Mouse (Mus musculus): Measurements from ENCODE around the gene Shisa4. TPM values are rescaled to one million over a fixed set of nuclear protein-coding genes. Genes with fewer than 3 reads are reported as not detected.

The Shisa4 gene
- total RNA-seq, 2 experiments from 2014 or later: 75.2 to 79.1 TPM

DNA sequence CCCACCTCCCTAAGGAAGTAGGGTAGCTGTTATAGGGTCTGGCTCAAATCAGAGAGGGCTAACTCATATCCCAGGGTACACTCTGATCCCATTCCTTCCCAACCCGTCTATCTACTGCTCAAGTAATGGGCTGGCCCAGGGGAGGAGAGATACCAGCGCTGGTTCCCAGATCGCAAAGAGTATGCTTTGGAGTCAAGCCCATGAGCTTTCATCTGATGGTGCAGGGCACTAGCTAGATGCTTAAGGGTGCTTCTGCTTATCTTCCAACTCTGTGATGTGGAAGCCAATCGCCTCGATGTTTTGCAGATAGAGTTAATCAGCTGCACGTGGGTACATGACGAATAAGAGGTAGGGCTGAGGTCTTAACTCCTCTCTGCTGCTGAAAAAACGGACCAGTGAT is 7.4 kb downstream of the Shisa4 start:
- intact Hi-C loops (cut with DNase I): loop anchor here (5.0 kb wide), 1 partner anchor 195 kb away; no protein-coding TSS in a partner anchor

DNA sequence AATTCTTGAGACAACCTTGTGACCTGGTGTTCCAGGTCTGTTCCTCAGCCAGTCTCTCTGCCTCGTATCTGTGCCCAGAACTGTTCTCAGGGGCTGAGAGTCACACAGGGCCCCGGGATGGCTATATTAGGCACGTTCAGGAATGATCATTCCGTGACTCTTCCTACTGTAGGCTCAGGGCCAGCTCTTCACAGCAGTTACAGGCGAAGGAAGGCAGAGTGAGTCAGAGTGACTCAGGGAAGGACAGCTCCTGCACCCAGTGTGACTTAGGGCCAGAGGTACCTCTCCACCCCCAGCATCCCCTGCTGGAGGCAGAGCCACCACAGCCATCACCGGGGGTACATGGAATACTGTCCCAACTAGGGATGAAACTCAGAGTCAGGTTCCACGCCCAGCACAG is 8.0 kb downstream of the Shisa4 start:
- intact Hi-C loops (cut with DNase I): loop anchor here (5.0 kb wide), 1 partner anchor 195 kb away; no protein-coding TSS in a partner anchor
- no peak for DNase-seq

More for the DNA sequence above, 7.4 kb downstream of the Shisa4 start:
- DNase-seq: no peak

DNA sequence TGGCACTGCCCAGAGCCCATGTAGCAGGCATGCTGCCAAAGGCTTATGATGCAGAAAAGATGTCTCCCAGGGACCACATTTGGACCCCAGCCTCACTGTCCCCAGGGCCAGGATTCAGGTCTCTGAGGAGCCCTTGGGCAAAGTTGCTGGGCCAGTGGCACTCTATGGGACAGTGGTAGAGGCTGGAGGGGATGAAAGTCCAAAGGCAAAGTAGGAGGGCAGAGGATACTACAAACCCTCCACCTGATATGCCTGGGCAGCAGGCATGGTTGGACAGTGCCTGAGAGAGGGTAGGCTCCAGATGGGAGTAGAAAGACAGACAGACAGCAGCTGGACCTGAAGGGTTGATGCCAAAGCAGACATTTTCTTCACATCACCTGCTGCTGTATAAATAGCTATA is 8.7 kb downstream of the Shisa4 start:
- intact Hi-C loops (cut with DNase I): loop anchor here (5.0 kb wide), 1 partner anchor 194 kb away; no protein-coding TSS in a partner anchor
- no peak for DNase-seq

DNA sequence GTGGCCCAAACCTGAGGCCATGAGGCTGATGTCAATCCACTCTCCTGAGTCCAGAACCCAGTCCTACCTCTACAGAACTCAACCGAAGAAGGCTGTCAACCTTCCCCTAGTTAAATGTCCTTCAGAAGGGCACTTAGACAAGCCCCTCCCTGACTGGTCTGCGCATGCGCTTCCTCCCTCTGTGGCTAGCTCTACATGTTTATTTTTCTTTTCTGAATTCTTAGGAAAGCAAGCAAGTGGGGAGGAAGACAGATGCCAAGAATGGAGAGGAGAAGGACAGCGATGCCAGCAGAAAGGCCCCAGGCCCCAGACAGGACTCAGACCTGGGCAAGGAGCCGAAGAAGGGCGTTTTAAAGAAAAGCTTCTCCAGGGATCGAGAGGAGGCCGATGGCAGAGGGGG is 11.6 kb downstream of the Shisa4 start:
- no peak for DNase-seq
- intact Hi-C loops (cut with DNase I): no loop called here

DNA sequence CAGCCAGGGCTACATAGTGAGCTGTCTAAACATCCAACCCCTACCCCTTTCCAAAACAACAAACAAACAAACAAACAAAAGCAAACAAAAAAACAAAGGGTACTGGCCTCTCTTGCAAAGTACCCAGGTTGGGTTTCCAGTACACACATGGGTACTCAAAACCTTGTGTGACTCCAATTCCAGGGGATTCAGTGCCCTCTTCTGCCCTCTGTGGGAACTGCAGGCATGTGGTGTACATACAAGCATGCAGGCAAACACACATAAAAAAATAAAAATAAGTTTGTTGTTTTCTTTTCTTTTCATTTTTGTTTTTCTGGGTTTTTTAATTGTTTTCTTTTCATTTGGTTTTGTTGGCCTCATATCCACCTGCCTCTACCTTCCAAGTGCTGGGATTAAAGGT is 12.9 kb downstream of the Shisa4 start:
- intact Hi-C loops (cut with DNase I): no loop called here
- DNase-seq: no peak

DNA sequence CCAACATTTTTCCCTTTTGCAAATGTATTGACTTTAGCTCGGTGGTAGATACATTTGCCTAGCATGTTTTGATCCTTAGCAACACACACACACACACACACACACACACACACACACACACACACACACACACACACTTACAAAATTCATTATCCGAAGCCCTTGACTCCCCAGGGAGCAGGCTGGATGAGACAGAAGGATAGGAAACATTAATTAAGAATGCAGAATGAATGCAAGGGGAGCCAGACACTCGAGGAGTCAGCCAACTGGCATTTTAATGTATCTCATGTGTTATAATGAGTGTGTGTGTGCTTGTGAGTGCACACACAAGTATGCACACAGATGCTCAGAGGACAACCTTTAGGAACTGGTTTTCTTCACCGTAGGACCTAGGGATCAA is 13.5 kb downstream of the Shisa4 start:
- DNase-seq: no peak
- intact Hi-C loops (cut with DNase I): no loop called here

DNA sequence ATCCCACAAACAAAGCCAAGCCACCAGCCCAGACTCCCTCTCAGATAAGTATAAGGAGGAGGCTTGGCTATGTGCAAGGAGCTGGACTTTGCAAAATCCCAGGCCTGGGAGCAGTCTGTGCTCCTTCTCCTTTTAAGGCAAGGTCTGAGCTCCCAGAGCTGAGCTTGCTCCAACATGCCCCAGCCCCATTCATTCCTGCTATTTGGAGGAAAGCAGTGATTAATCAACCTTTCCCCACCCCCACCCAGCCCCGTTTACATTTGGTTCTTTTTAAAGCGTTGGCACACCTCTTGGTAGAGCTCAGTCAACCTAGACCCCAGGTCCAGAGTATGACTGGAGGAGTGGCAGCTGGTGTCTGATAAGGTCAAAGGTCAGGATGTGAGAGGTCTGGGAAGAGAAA is 16.0 kb downstream of the Shisa4 start:
- DNase-seq: no peak
- intact Hi-C loops (cut with DNase I): no loop called here

DNA sequence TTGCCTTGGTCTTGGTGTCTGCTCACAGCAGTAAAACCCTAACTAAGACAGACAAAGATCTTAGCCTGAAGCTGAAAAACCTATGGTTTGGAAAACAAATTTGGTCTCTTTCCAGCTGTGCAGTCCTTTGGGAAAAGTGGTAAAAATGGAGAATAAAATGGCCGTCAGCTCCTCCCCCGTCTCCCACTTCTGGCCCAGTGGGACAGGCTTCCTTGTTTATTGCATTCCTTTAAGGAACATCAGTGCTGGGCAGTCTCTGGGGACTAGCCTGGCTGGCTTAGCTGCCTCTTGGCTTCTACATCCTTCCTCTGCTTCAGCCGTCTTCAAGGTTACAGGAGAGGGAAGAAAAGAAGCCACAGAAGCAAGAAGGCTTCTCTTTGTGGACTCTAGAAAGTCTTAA is 23.1 kb downstream of the Shisa4 start:
- no peak for DNase-seq
- intact Hi-C loops (cut with DNase I): no loop called here

DNA sequence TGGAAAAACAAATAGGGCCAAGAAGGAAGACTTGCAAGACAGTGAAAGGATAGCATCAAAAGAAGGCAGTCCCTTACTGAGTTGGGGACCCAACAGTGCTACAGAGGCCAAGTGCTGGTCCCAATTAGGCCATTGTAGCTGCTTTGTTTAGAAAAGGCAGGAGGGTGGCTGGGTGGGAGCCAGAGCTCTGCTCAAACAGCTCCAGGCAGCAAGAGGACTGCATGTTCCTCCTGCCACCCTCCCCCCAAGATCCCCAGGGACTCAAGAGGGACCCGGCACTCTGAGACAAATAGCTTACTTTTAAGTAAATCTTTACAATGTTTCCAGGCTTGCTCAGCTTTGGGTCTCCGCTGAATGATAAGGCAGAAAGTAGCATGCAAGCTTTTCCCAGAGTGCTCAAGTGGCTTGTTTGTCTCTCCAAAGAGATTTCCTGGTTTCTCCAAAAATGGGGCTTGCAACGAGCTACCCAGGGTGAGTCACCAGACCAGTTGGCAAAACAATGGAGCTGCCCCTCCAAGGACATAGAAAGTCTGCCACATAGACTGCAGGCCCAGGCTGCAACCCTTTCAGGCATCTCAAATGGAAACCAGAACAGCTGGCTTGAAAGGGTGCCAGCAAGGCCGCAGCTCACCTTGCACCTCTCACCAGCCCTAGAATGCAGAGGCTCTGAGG is 27.4 kb downstream of the Shisa4 start:
- DNase-seq: no peak
- intact Hi-C loops (cut with DNase I): no loop called here

DNA sequence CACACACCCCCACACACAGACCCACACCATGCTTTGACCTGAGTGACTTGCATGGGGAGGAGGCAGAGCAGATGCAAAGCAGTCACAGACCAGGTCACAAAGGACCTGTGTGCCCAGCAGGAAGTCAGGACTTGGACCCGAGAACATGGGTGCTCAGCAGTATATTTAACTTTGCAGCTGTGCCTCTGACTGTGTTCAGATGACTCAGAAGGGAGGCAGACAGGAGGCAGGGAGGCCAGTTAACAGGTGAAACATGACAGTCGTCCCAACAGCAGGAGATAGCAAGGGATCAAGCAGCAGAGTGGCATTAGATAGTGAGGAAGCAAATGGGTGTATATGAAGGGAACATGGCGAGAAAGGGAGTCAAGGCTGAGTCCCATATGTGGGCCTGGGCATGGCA is 28.1 kb downstream of the Shisa4 start:
- intact Hi-C loops (cut with DNase I): no loop called here
- no peak for DNase-seq

DNA sequence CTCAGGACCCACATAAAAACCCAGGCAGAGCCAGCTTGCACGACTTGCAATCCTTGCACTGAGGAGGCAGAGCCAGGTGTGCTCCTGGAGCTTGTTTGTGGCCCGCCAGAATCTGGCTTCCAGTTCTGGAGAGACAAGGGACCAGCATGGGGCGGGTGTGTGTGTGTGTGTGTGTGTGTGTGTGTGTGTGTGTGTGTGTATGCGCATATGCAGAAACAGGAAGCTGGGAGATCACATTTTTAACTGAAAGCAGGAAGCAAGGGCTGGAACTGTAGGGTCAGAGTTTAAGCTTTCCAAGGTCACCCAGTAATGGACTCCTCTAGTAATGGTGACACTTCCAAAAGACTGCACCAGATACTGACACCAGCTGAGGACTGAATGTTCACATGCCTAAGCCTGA is 31.0 kb downstream of the Shisa4 start:
- intact Hi-C loops (cut with DNase I): no loop called here

DNA sequence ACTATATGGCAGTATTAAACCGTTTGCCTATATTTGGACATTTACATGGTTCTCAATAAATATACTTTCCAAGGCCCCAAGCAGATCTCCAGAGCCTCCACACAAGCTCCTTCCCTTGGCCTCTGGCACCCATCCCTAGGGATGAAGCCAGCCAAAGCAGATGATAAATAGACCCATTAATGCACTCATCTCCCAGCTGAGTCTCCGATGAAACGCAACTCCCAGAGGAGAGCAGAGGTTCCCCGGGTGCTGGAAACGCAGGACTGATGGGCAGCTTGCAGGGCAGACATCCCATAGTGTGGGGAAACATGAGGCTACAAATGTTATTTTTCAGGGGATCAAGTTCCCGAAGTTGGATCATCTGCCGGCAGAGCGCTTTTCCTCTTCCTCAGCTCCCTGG is 33.1 kb downstream of the Shisa4 start:
- intact Hi-C loops (cut with DNase I): no loop called here
- no peak for DNase-seq

More for the DNA sequence above, 31.0 kb downstream of the Shisa4 start:
- no peak for DNase-seq

DNA sequence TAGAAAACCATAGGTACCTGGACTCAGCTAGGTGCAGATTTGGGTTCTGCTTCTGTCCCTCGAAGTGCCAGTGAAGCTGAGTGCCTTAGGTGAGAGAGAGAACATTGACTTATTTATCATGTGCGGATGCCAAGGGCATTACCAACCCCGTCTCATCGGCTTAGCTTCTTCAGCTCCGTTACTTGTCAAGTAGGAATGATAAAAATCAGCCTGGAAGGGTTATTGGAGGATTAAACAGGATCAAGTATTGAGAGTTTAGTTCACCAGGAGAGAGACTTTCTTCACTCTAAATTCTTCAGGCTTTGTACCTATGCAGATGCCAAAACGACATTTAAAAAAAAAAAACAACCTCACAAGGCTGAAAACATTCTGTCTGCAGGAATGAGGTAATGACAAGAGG is 44.5 kb downstream of the Shisa4 start:
- DNase-seq: no peak
- intact Hi-C loops (cut with DNase I): no loop called here

DNA sequence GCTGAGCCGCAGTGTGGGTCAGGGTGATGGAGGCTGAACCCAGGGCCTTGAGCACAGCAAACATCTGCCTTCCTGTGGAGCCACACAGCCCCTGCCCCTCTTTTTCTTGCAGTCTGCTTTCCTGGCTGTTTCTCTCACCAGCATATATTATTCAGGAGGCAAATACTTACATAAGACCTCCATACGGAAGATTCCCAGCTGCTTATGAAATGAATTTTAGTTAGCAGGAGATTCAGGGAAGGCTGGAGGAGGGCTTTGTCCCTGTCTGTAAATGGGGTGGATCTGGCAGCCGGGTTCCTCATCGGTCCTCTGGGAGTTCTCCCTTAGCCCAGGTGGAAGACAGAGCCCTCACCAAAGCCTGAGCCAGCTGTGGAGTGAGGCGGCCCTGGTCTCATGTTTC is 46.7 kb downstream of the Shisa4 start:
- no peak for DNase-seq
- intact Hi-C loops (cut with DNase I): no loop called here

DNA sequence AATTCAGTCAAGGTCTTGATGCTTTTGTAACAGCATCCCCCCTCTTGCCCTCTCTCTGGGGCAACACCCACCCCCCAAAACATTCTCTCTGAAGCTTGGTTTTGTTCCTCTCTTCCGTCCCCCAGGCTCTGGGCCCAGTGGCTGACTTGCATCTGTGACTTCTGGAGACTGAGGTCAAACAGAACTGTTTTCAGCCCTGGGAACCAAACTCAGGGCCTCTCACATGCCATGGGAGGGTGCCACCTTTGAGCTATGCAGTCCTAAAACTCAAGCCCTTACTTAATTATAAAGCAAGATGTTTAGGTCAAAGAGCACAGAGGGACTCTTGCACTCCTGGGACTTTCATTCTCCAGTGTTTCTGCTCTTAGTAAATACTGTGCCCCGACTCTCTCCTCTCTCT is 49.1 kb downstream of the Shisa4 start:
- intact Hi-C loops (cut with DNase I): no loop called here
- no peak for DNase-seq

DNA sequence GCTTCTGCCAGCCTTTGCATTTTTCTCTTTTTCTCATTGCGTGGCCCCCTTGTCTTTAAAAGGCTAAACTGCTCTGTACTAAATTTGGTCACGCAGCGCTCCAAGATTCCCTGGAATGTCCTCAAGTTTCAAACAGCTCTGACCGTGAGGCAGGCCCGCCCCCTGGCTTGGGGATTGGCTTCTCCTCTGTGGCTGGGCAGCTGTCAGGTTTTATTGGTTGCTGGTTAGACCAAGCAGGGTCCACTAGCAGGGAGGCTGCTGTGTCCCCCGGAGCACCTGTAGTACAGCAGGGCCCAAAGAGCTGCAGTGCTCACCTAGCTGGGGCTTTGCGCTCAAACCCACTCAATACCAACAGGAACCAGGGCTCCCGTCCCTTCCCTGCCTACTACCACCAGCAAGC is 50.5 kb downstream of the Shisa4 start, which contains the start of gene Lmod1:
Lmod1 (plus strand) TSS at position 237 of the 400 bp plus-strand sequence.
- intact Hi-C loops (cut with DNase I): no loop called here
- DNase-seq: peak; percentile 15

DNA sequence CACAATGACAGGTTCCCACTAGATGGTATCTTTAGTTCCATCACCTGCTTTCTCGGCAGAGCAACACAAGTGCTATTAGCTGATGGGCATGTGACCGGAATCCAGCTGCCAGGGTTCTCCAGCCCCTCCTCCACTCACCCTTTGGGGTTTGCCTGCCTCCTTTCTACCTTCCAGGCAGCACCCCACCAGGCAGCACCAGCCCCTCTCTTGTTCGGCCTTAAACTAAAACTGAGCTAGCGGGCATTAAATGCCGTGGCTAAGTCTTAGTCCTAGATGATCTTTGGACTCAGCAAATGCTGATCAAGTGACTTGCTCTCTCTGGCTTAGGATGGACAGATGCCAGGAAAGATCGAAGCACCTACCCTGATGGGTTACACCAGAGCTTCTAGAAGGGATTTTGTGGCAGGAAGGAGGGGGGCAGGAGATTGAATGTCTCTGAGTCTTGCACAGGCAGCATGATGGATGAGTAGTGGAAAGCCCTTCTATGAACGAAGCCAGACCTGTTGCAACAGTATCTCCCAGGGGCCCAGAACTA is 51.6 kb downstream of the Shisa4 start:
- intact Hi-C loops (cut with DNase I): no loop called here
- DNase-seq: no peak

Other genes with a start within 250 kb of the Shisa4 start
- under 1 TPM; 0.10 to 0.24 TPM for gene Ptpn7, start 242.5 kb downstream of the Shisa4 start, total RNA-seq (2021)
- 100 to 1,000 TPM; 508 to 512 TPM for gene Arl8a, start 228.4 kb downstream of the Shisa4 start, total RNA-seq (2021)
- 10 to 100 TPM; 15.8 to 18.8 TPM for gene Gpr37l1, start 207.6 kb downstream of the Shisa4 start, total RNA-seq (2021)
- under 1 TPM in 1 of 2 experiments, not detected in 1; 0.24 TPM for gene Elf3, start 116.7 kb downstream of the Shisa4 start, total RNA-seq (2021)
- gene Rnpep, start 91.2 kb downstream of the Shisa4 start, total RNA-seq (2021): 10 to 100 TPM; 57.4 to 60.6 TPM
- 100 to 1,000 TPM; 109 to 112 TPM for gene Timm17a, start 61.5 kb downstream of the Shisa4 start, total RNA-seq (2021)
- under 1 TPM; 0.30 to 0.46 TPM for gene Lmod1, start 50.4 kb downstream of the Shisa4 start, total RNA-seq (2021)
- 100 to 1,000 TPM; 170 to 180 TPM for gene Ipo9, start 55.3 kb upstream of the Shisa4 start, total RNA-seq (2021)
- 100 to 1,000 TPM; 232 to 237 TPM for gene Nav1, start 232.1 kb upstream of the Shisa4 start, total RNA-seq (2021)

Measured in left cerebral cortex, postnatal 4 days (tissue).